Mouse (Mus musculus): Measurements from ENCODE around the gene Gm10720.
"Not testable (repeated sequence)": the region's sequence is repeated elsewhere in the genome, so short reads cannot be mapped to it uniquely, and the experiment has no call there.

DNA sequence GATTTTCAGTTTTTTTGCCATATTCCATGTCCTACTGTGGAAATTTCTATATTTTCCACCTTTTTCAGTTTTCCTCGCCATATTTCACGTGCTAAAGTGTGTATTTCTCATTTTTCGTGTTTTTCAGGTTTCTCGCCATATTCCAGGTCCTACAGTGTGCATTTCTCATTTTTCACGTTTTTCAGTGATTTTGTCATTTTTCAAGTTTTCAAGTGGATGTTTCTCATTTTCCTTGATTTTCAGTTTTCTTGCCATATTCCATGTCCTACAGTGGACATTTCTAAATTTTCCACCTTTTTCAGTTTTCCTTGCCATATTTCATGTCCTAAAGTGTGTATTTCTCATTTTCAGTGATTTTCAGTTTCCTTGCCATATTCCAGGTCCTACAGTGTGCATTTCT lies 10.7 kb downstream of the Gm10720 start:
- not testable (repeated sequence) for TF ChIP-seq CTCF (IDR thresholded peaks at IDR 0.05; ENCODE audit: borderline replicate concordance, extremely low read depth, insufficient read depth, insufficient read length); POLR2A (IDR thresholded peaks at IDR 0.05; ENCODE audit: borderline replicate concordance, extremely low read depth, insufficient read depth, insufficient read length, poor library complexity, severe bottlenecking)
